Mouse (Mus musculus): Measurements from ENCODE around the gene Rbfox3.

DNA sequence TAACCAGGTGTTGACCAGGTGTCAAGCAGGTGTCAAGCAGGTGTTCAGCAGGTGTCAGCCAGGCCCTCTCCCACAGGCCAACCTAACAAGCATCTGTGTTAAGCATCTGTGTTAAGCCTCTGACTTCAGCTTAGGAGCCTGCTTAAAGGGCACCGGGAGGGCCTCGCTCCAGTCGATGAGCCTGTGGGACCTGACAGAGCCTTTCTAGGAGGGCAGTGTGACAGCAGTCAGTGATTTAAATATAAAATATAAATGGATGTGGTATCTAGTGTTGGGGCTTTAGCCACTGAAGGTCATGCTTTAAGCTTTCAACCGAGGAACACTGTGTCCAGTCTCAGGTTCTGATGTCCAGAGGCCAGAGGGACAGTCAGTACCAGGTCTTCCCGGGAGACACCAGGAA is 18.5 kb downstream of the Rbfox3 start:
- no peak for TF ChIP-seq POLR2A (IDR thresholded peaks at IDR 0.05; ENCODE audit: extremely low read depth, insufficient read depth, low read length)
- TF ChIP-seq CTCF (IDR thresholded peaks at IDR 0.05; ENCODE audit: extremely low read depth, insufficient read depth, low read length) = no peak
